ENCODE assay signal across 14 mouse cellular contexts in the genomic region with DNA sequence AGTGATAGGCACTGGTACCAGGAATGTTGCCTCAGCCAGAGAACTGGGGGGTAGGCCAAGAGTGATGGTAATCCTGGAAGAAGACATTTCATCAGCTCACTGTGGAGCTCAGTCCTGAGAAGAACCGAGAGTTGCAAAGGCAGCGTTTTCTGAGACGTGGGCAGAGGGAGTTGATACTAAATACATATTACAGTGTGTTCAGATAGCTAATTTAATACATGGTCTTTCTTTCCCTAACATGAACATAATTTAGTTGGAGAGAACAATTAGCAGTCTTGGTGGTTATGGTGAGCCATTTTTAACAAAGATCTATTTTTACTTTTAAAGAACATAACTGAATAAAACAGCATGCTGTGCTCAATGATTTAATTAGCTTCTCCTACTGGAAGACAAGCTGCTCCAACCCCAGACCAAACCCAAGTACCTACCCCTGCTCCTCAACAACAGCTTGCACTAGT. TPM values are rescaled to one million over a fixed set of nuclear protein-coding genes. Genes with fewer than 3 reads are reported as not detected.
A peak's percentile ranks its signal among the peaks of the same experiment; 100 is the strongest.
DNase-seq lines count a peak whose midpoint lies in the region; ATAC-seq lines count a peak whose summit lies in the region.
"Had no signal": no experiment of that assay in that cellular context is flagged by ENCODE, and none has a peak within 500 bp of the region (broad histone marks: within the 10 kb centered on the region; RNA-seq: fewer than 3 reads in every experiment).

No protein-coding gene starts in this region.

- H3K4me2 ChIP-seq in intestine, embryonic 14.5 days (ENCODE audit: low read length): no peak overlapping the region
- no peak overlapping the region for H3K4me2 ChIP-seq in intestine, embryonic 16.5 days (ENCODE audit: low read depth, low read length)
- no peak overlapping the region for H3K4me2 ChIP-seq in kidney, embryonic 14.5 days (replicated peaks; ENCODE audit: low read depth, low read length)
- H3K4me2 ChIP-seq: heart, embryonic 15.5 days; liver, embryonic 11.5 days had no signal

- DNase-seq in cerebellum, postnatal 10 days: peak; percentile 64 to 73
- no peak for DNase-seq in cerebellum, adult 9-10 months
- DNase-seq in intestine, embryonic 14.5 days (ENCODE audit: low spot score): no peak
- peak; percentile 51 for DNase-seq in adipocyte (ENCODE audit: low spot score)
- no peak for DNase-seq in limb, embryonic 10.5 days (ENCODE audit: low spot score)
- DNase-seq in testis, postnatal 14 days (ENCODE audit: low spot score): no peak
- DNase-seq: cerebellum, adult 11 months; kidney, adult 11 months; spleen, adult 18-20 months had no signal

- H3K27ac ChIP-seq in intestine, embryonic 14.5 days (ENCODE audit: low read depth): 0 out of 2 replicates have a peak overlapping the region, but pooled peaks have one; percentile 1
- H3K27ac ChIP-seq in intestine, embryonic 16.5 days (ENCODE audit: low read length): no peak overlapping the region; the same call in 1 of the 2 replicates
- H3K27ac ChIP-seq in limb, embryonic 10.5 days: peak overlapping the region; percentile 78
- no peak overlapping the region for H3K27ac ChIP-seq in kidney, embryonic 14.5 days (ENCODE audit: low read depth, low read length)
- H3K27ac ChIP-seq: heart, embryonic 15.5 days; midbrain, embryonic 10.5 days had no signal

- WGBS in intestine, embryonic 14.5 days: 73% methylated on average over 3 of the region's 3 CpGs
- 85% methylated on average over 3 of the region's 3 CpGs for WGBS in intestine, embryonic 16.5 days
- 66% methylated on average over 3 of the region's 3 CpGs for WGBS in limb, embryonic 10.5 days
- WGBS in kidney, embryonic 14.5 days: 42% methylated on average over 3 of the region's 3 CpGs

- ATAC-seq in intestine, embryonic 14.5 days (replicated peaks; ENCODE audit: low FRiP score, low TSS enrichment, low read depth): no peak
- ATAC-seq in intestine, embryonic 16.5 days: no peak
- ATAC-seq in kidney, embryonic 14.5 days (ENCODE audit: low FRiP score, low TSS enrichment): no peak

- no peaks in the 10 kb centered on the region for H3K36me3 ChIP-seq in intestine, embryonic 14.5 days (ENCODE audit: control insufficient read depth, insufficient read depth, low read length)
- H3K36me3 ChIP-seq in intestine, embryonic 16.5 days (ENCODE audit: control insufficient read depth, insufficient read depth, low read length): no peaks in the 10 kb centered on the region
- H3K36me3 ChIP-seq in limb, embryonic 10.5 days: no peaks in the 10 kb centered on the region
- H3K36me3 ChIP-seq in kidney, embryonic 14.5 days (ENCODE audit: control insufficient read depth, insufficient read depth, low read length): no peaks in the 10 kb centered on the region
- H3K36me3 ChIP-seq: heart, embryonic 15.5 days; midbrain, embryonic 10.5 days had no signal

- H3K27me3 ChIP-seq in intestine, embryonic 14.5 days (replicated peaks; ENCODE audit: control insufficient read depth, insufficient read depth, low read length): no peaks in the 10 kb centered on the region
- no peaks in the 10 kb centered on the region for H3K27me3 ChIP-seq in intestine, embryonic 16.5 days (replicated peaks; ENCODE audit: control insufficient read depth, insufficient read depth, low read length)
- no peaks in the 10 kb centered on the region for H3K27me3 ChIP-seq in limb, embryonic 10.5 days (ENCODE audit: low read depth, poor library complexity, severe bottlenecking)
- no peaks in the 10 kb centered on the region for H3K27me3 ChIP-seq in kidney, embryonic 14.5 days (ENCODE audit: control insufficient read depth, insufficient read depth, low read length)
- H3K27me3 ChIP-seq: heart, embryonic 15.5 days had no signal

- H3K4me3 ChIP-seq in intestine, embryonic 14.5 days (ENCODE audit: low read depth, low read length): no peak overlapping the region
- no peak overlapping the region for H3K4me3 ChIP-seq in intestine, embryonic 16.5 days (ENCODE audit: low read length)
- H3K4me3 ChIP-seq in limb, embryonic 10.5 days: no peak overlapping the region
- H3K4me3 ChIP-seq in kidney, embryonic 14.5 days (ENCODE audit: low read length): no peak overlapping the region
- H3K4me3 ChIP-seq: heart, embryonic 15.5 days; midbrain, embryonic 10.5 days had no signal

- no peak overlapping the region for H3K9ac ChIP-seq in intestine, embryonic 14.5 days (ENCODE audit: low read length)
- no peak overlapping the region for H3K9ac ChIP-seq in intestine, embryonic 16.5 days (ENCODE audit: low read depth, low read length)
- no peak overlapping the region for H3K9ac ChIP-seq in kidney, embryonic 14.5 days (ENCODE audit: low read depth, low read length)
- H3K9ac ChIP-seq: heart, embryonic 15.5 days had no signal

- no peaks in the 10 kb centered on the region; the same call in 1 of the 2 replicates for H3K4me1 ChIP-seq in intestine, embryonic 14.5 days (replicated peaks; ENCODE audit: control insufficient read depth, insufficient read depth, low read length)
- H3K4me1 ChIP-seq in intestine, embryonic 16.5 days (ENCODE audit: control insufficient read depth, insufficient read depth, low read length): 0 out of 2 replicates have a peak, but pooled peaks cover 2% of the 10 kb centered on the region
- peaks cover 57% of the 10 kb centered on the region for H3K4me1 ChIP-seq in limb, embryonic 10.5 days
- peaks cover 7% of the 10 kb centered on the region; the same call in 1 of the 2 replicates for H3K4me1 ChIP-seq in kidney, embryonic 14.5 days (ENCODE audit: control insufficient read depth, insufficient read depth, low read length)

- no peaks in the 10 kb centered on the region for H3K9me3 ChIP-seq in intestine, embryonic 14.5 days (ENCODE audit: control insufficient read depth, low read length)
- no peaks in the 10 kb centered on the region for H3K9me3 ChIP-seq in intestine, embryonic 16.5 days (ENCODE audit: control insufficient read depth, low read length)
- no peaks in the 10 kb centered on the region for H3K9me3 ChIP-seq in limb, embryonic 10.5 days (replicated peaks)
- no peaks in the 10 kb centered on the region for H3K9me3 ChIP-seq in kidney, embryonic 14.5 days (ENCODE audit: control insufficient read depth, low read length)
- H3K9me3 ChIP-seq: heart, embryonic 15.5 days; midbrain, embryonic 10.5 days had no signal

RNA-seq across cellular contexts. Expression of gene Ptn, which starts 33.0 kb away (rescaled TPM):
- polyA plus RNA-seq in intestine, embryonic 14.5 days (2014; fragmentation: Nextera tagmentation; extraction: Ambion mirVana): 332 and 353 TPM in 2 replicates
- 198 and 222 TPM in 2 replicates for polyA plus RNA-seq in intestine, embryonic 16.5 days (2015; fragmentation: Nextera tagmentation; extraction: Ambion mirVana)
- 587 and 597 TPM in 2 replicates for polyA plus RNA-seq in limb, embryonic 10.5 days (2016; fragmentation: Nextera tagmentation; extraction: Ambion mirVana)
- polyA plus RNA-seq in kidney, embryonic 14.5 days (2014; fragmentation: Nextera tagmentation; extraction: Ambion mirVana): 293 and 358 TPM in 2 replicates

Comparison
In these comparisons a context has a peak if more than half of its experiments do, and no peak if none do; other contexts are left out.
1. DNase-seq: peak in cerebellum, postnatal 10 days (2 of 2) and adipocyte (single experiment); none in cerebellum, adult 9-10 months (single experiment), intestine, embryonic 14.5 days (single experiment), limb, embryonic 10.5 days (single experiment) and testis, postnatal 14 days (single experiment).
2. H3K27ac ChIP-seq: peak in intestine, embryonic 14.5 days (single experiment) and limb, embryonic 10.5 days (single experiment); none in intestine, embryonic 16.5 days (single experiment) and kidney, embryonic 14.5 days (single experiment).